Mouse (Mus musculus): ENCODE results near the gene Rab19.
"Not testable (repeated sequence)": the region's sequence is repeated elsewhere in the genome, so short reads cannot be mapped to it uniquely, and the experiment has no call there.

Gene Rab19

DNA sequence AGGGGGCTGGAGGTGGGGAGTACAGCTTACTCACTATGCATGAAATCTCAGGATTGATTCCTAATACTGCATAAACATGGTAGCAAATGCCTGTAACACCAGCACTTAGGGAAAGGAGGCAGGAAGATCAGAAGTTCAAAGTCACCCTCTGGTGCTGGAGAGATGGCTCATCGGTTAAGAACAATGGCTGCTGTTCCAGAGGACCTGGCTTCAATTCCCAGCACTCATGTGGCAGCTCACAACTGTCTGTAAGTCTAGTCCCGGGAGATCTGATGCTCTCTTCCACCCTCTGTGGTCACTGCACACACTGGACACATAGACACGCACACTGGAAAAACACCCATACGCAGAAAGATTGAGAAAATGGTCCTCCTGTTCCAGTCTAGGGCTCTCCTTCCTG lies 52.2 kb downstream of the Rab19 start:
- no peak for DNase-seq (ENCODE audit: low spot score)

DNA sequence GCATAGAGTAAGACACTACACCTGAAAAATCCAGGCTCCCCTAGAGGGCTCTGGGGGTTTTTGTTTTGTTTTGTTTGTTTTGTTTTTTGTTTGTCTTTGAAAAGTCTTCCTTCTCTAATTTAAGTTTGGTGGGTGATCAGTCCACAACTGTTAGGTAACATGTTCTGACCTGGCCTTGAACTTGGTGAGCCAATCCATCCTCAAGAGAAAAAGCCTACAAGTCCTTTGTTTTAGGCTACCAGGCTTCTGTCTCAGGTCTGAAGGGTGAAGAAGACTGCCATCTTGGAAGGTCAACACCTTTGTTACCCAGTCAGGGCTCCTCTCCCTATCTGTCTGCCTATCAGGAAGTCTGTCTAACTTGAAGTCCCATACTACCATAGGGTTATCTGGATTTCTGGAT lies 52.7 kb downstream of the Rab19 start:
- no peak for DNase-seq (ENCODE audit: low spot score)

DNA sequence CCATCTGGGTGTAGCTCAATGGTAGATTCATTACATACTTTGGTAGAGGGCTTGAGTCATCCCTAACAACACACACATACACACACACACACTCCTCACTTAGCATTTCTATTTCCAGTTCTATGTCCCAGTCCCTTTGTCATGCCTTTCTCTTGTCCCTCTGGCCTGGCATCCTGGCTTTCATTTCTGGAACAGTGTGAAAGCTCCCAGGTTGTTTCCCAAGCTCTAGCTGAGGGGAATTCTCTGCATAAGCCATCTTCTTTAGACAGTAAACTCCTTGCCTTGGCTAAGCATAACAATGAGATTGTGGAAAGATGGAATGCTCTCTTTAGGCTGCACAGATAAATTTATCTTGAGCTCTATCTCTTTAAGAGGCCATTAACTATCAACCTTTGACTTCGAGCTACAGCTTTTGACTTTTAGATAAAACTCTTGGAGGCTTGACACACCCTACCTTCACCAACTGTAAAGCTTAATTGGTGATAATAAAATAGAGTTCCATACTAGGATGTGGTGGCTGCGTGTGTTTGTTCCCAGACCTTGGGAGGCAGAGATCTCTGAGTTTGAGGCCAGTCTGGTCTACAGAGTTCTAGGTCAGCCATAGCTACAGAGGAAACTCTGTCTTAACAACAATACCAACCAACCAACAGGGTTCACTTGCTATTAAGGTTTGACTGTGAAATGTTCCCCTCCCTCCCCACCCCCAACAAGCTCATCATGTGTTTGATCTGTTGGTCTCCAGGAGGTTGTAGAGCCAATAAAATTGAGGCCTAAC lies 53.3 kb downstream of the Rab19 start:
- no peak for DNase-seq (ENCODE audit: low spot score)

GRCm38 (mm10) chr6:39434886-39435492 lies 54.0 kb downstream of the Rab19 start:
- DNase-seq (ENCODE audit: low spot score) = no peak

- no peak for DNase-seq (ENCODE audit: low spot score)
Measured at GRCm38 (mm10) chr6:39435875-39436274, 54.9 kb downstream of the Rab19 start.

DNA sequence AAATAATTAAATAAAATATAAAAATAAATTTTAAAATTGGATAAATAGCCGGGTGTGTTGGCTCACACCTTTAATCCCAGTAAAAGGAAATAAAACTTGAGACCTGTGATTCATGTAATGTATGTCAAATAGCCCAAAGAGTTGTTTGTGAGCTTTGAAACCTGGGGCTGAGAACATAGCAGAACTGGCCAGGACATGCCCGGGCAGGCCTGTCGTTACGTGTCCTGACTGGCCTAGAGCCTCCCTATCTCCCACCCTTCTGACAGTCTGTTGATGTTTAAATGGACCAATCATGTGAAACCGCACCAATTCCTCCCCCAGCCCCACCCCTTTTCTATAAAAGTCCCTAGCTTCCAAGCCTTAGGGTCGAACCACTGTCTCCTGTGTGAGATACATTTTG lies 56.5 kb downstream of the Rab19 start:
- DNase-seq (ENCODE audit: low spot score) = not testable (repeated sequence)

All from ovary, postnatal 14 days (tissue).